Mouse (Mus musculus): ENCODE measurements around the gene Ikzf3. TPM values are rescaled to one million over a fixed set of nuclear protein-coding genes. Genes with fewer than 3 reads are reported as not detected.

Ikzf3 gene
- polyA plus RNA-seq, 1 experiment from 2014 or later: not detected

DNA sequence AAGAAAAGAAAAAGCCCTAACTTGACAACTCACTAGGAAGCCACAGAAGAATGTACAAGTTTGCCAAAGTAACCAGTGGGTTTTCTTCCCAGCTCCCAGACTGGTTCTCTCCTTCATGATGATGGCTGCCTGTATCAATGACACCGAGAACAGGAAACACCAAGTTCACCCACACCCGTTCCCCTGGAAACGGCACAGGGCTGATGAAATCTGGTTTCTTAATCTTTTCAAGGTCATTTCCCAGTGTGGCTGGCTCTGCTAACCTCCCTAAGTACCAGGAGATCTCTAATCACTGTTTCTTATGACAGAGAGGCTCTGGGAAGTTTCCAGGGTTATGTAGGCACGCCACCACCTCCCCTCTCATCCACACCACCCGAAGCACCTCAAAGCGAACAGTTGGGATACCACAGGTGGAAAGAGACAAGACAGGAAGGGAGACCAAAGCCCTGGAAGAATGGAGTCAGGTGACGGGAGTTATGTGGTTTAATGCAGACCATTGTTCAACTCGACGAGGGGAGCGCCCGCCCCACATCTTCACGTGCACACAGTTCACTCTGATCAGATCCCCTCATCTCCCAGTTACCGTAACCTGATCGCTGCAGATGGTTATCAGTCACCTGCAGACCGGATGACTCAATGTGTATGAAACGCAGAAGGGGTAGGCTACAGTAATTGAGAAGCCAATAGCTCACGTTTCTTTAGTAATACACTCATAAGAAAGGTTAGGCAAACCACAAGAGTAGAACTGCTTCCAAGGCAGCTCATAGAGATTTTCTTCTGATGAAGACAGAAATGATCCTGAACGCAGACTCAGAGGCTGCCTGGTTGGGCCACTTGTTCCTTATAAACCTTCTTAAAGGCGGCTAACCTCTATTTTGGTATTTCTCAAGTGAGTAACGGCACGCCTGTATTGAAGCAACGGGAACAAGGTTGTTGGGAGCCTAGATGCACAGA, 75.8 kb downstream of the Ikzf3 start:
- Histone ChIP-seq H3K9ac (ENCODE audit: low read length) (no peak overlapping the region), H3K27ac (replicated peaks; ENCODE audit: low read depth, low read length) (no peak overlapping the region), H3K36me3 (ENCODE audit: control insufficient read depth, insufficient read depth, low read length) (no peaks in the 10 kb centered on the region), H3K27me3 (ENCODE audit: control insufficient read depth, insufficient read depth, low read length) (no peaks in the 10 kb centered on the region), H3K4me1 (ENCODE audit: control insufficient read depth, insufficient read depth, low read length) (0 out of 2 replicates have a peak, but pooled peaks cover 3% of the 10 kb centered on the region), H3K9me3 (ENCODE audit: control insufficient read depth, low read length) (no peaks in the 10 kb centered on the region), H3K4me3 (ENCODE audit: low read depth, low read length) (no peak overlapping the region), H3K4me2 (ENCODE audit: low read depth, severe bottlenecking) (no peak overlapping the region)
- DNase-seq (ENCODE audit: low spot score) (no peak), ATAC-seq (ENCODE audit: insufficient number of reproducible peaks, low FRiP score, low TSS enrichment, low read depth) (no peak)
- 81% methylated on average over 22 of the region's 22 CpGs for WGBS

GRCm38 (mm10) chr11:98464516-98464915, 81.3 kb downstream of the Ikzf3 start:
- WGBS: 89% methylated on average over 6 of the region's 6 CpGs
- no peak for ATAC-seq (ENCODE audit: insufficient number of reproducible peaks, low FRiP score, low TSS enrichment, low read depth)
- Histone ChIP-seq H3K36me3 (ENCODE audit: control insufficient read depth, insufficient read depth, low read length) (no peaks in the 10 kb centered on the region), H3K27me3 (ENCODE audit: control insufficient read depth, insufficient read depth, low read length) (peaks cover 8% of the 10 kb centered on the region), H3K4me3 (ENCODE audit: low read depth, low read length) (no peak overlapping the region), H3K9ac (ENCODE audit: low read length) (no peak overlapping the region), H3K27ac (replicated peaks; ENCODE audit: low read depth, low read length) (no peak overlapping the region), H3K4me1 (ENCODE audit: control insufficient read depth, insufficient read depth, low read length) (no peaks in the 10 kb centered on the region), H3K4me2 (ENCODE audit: low read depth, severe bottlenecking) (no peak overlapping the region), H3K9me3 (ENCODE audit: control insufficient read depth, low read length) (no peaks in the 10 kb centered on the region)
- DNase-seq (ENCODE audit: low spot score): no peak

- DNase-seq (ENCODE audit: low spot score): no peak
- no peaks in the 10 kb centered on the region for H3K9me3 ChIP-seq (ENCODE audit: control insufficient read depth, low read length)
- H3K27ac ChIP-seq (replicated peaks; ENCODE audit: low read depth, low read length): no peak overlapping the region
- H3K27me3 ChIP-seq (ENCODE audit: control insufficient read depth, insufficient read depth, low read length): peaks cover 14% of the 10 kb centered on the region
- H3K4me3 ChIP-seq (ENCODE audit: low read depth, low read length): no peak overlapping the region
- 94% methylated on average over 9 of the region's 9 CpGs for WGBS
- no peak for ATAC-seq (ENCODE audit: insufficient number of reproducible peaks, low FRiP score, low TSS enrichment, low read depth)
- H3K4me1 ChIP-seq (ENCODE audit: control insufficient read depth, insufficient read depth, low read length): no peaks in the 10 kb centered on the region
- H3K9ac ChIP-seq (ENCODE audit: low read length): no peak overlapping the region
- H3K36me3 ChIP-seq (ENCODE audit: control insufficient read depth, insufficient read depth, low read length): no peaks in the 10 kb centered on the region
- no peak overlapping the region for H3K4me2 ChIP-seq (ENCODE audit: low read depth, severe bottlenecking)
Measured at GRCm38 (mm10) chr11:98463911-98464310, 81.9 kb downstream of the Ikzf3 start.

- no peak overlapping the region for H3K27ac ChIP-seq (replicated peaks; ENCODE audit: low read depth, low read length)
- H3K4me2 ChIP-seq (ENCODE audit: low read depth, severe bottlenecking): no peak overlapping the region
- no peak for DNase-seq (ENCODE audit: low spot score)
- no peaks in the 10 kb centered on the region for H3K36me3 ChIP-seq (ENCODE audit: control insufficient read depth, insufficient read depth, low read length)
- no peak overlapping the region for H3K4me3 ChIP-seq (ENCODE audit: low read depth, low read length)
- H3K9me3 ChIP-seq (ENCODE audit: control insufficient read depth, low read length): no peaks in the 10 kb centered on the region
- no peak overlapping the region for H3K9ac ChIP-seq (ENCODE audit: low read length)
- WGBS: 91% methylated on average over 6 of the region's 6 CpGs
- H3K27me3 ChIP-seq (ENCODE audit: control insufficient read depth, insufficient read depth, low read length): peaks cover 23% of the 10 kb centered on the region
- no peak for ATAC-seq (ENCODE audit: insufficient number of reproducible peaks, low FRiP score, low TSS enrichment, low read depth)
- no peaks in the 10 kb centered on the region; the same call in 1 of the 2 replicates for H3K4me1 ChIP-seq (ENCODE audit: control insufficient read depth, insufficient read depth, low read length)
Measured at GRCm38 (mm10) chr11:98462255-98462654, 83.6 kb downstream of the Ikzf3 start.

- no peak for DNase-seq (ENCODE audit: low spot score)
- Histone ChIP-seq H3K4me1 (ENCODE audit: control insufficient read depth, insufficient read depth, low read length) (peaks cover 3% of the 10 kb centered on the region; the same call in 1 of the 2 replicates), H3K36me3 (ENCODE audit: control insufficient read depth, insufficient read depth, low read length) (no peaks in the 10 kb centered on the region), H3K4me2 (ENCODE audit: low read depth, severe bottlenecking) (no peak overlapping the region), H3K9me3 (ENCODE audit: control insufficient read depth, low read length) (no peaks in the 10 kb centered on the region), H3K4me3 (ENCODE audit: low read depth, low read length) (no peak overlapping the region), H3K27ac (replicated peaks; ENCODE audit: low read depth, low read length) (no peak overlapping the region), H3K27me3 (ENCODE audit: control insufficient read depth, insufficient read depth, low read length) (peaks cover 23% of the 10 kb centered on the region), H3K9ac (ENCODE audit: low read length) (no peak overlapping the region)
- 48% methylated on average over 6 of the region's 6 CpGs for WGBS
- no peak for ATAC-seq (ENCODE audit: insufficient number of reproducible peaks, low FRiP score, low TSS enrichment, low read depth)
Measured at GRCm38 (mm10) chr11:98461109-98461720, 84.6 kb downstream of the Ikzf3 start.

- H3K4me3 ChIP-seq (ENCODE audit: low read depth, low read length): no peak overlapping the region
- no peak overlapping the region for H3K4me2 ChIP-seq (ENCODE audit: low read depth, severe bottlenecking)
- H3K36me3 ChIP-seq (ENCODE audit: control insufficient read depth, insufficient read depth, low read length): no peaks in the 10 kb centered on the region
- no peaks in the 10 kb centered on the region for H3K9me3 ChIP-seq (ENCODE audit: control insufficient read depth, low read length)
- peaks cover 3% of the 10 kb centered on the region; the same call in 1 of the 2 replicates for H3K4me1 ChIP-seq (ENCODE audit: control insufficient read depth, insufficient read depth, low read length)
- no peak overlapping the region for H3K27ac ChIP-seq (replicated peaks; ENCODE audit: low read depth, low read length)
- ATAC-seq (ENCODE audit: insufficient number of reproducible peaks, low FRiP score, low TSS enrichment, low read depth): no peak
- H3K27me3 ChIP-seq (ENCODE audit: control insufficient read depth, insufficient read depth, low read length): peaks cover 23% of the 10 kb centered on the region
- H3K9ac ChIP-seq (ENCODE audit: low read length): no peak overlapping the region
- no peak for DNase-seq (ENCODE audit: low spot score)
- WGBS: 83% methylated on average over 9 of the region's 9 CpGs
Measured at GRCm38 (mm10) chr11:98459860-98460259, 86.0 kb downstream of the Ikzf3 start.

- no peaks in the 10 kb centered on the region for H3K36me3 ChIP-seq (ENCODE audit: control insufficient read depth, insufficient read depth, low read length)
- H3K4me3 ChIP-seq (ENCODE audit: low read depth, low read length): no peak overlapping the region
- peaks cover 3% of the 10 kb centered on the region; the same call in 1 of the 2 replicates for H3K4me1 ChIP-seq (ENCODE audit: control insufficient read depth, insufficient read depth, low read length)
- WGBS: 13% methylated on average over 11 of the region's 11 CpGs
- no peak overlapping the region for H3K9ac ChIP-seq (ENCODE audit: low read length)
- no peak overlapping the region for H3K4me2 ChIP-seq (ENCODE audit: low read depth, severe bottlenecking)
- DNase-seq (ENCODE audit: low spot score) (no peak), ATAC-seq (ENCODE audit: insufficient number of reproducible peaks, low FRiP score, low TSS enrichment, low read depth) (no peak)
- H3K9me3 ChIP-seq (ENCODE audit: control insufficient read depth, low read length): no peaks in the 10 kb centered on the region
- no peak overlapping the region for H3K27ac ChIP-seq (replicated peaks; ENCODE audit: low read depth, low read length)
- H3K27me3 ChIP-seq (ENCODE audit: control insufficient read depth, insufficient read depth, low read length): peaks cover 23% of the 10 kb centered on the region
Measured at GRCm38 (mm10) chr11:98459071-98459741, 86.6 kb downstream of the Ikzf3 start.
